Mouse (Mus musculus) liver, embryonic 15.5 days (tissue): Measurements from ENCODE around the gene Scamp5. TPM values are rescaled to one million over a fixed set of nuclear protein-coding genes. Genes with fewer than 3 reads are reported as not detected.

Experiments used
- ATAC-seq: fragments of 200-750 bp; cut with Nextera tagmentation; 2 replicates; pipeline ENCODE4 v1.8.0; 2017; ENCODE audit warnings: moderate number of reproducible peaks, mild to moderate bottlenecking, moderate library complexity; ENCODE audit not compliant: insufficient read depth
- H3K27ac ChIP-seq: fragments of 300-500 bp; sonication (generic); replicated peaks from 2 replicates; pipeline ENCODE4 v1.5.1; 2015; ENCODE audit warnings: mild to moderate bottlenecking, inconsistent platforms
- H3K27me3 ChIP-seq: fragments of 300-500 bp; sonication (generic); 2 replicates; pipeline ENCODE4 v1.6.1; 2015; ENCODE audit warnings: mild to moderate bottlenecking, inconsistent platforms
- H3K36me3 ChIP-seq: fragments of 300-500 bp; sonication (generic); replicated peaks from 2 replicates; pipeline ENCODE4 v1.6.1; 2015; ENCODE audit warnings: moderate library complexity, mild to moderate bottlenecking, inconsistent platforms
- H3K4me1 ChIP-seq: fragments of 300-500 bp; sonication (generic); replicated peaks from 2 replicates; pipeline ENCODE4 v1.6.1; 2015; ENCODE audit warnings: inconsistent platforms
- H3K4me2 ChIP-seq: fragments of 300-500 bp; sonication (generic); 2 replicates; pipeline ENCODE4 v1.6.1; 2015; ENCODE audit warnings: moderate library complexity, mild to moderate bottlenecking, inconsistent platforms
- H3K4me3 ChIP-seq: fragments of 300-500 bp; sonication (generic); replicated peaks from 2 replicates; pipeline ENCODE4 v1.5.1; 2015; ENCODE audit warnings: mild to moderate bottlenecking, inconsistent platforms
- H3K9ac ChIP-seq: fragments of 300-500 bp; sonication (generic); 2 replicates; pipeline ENCODE4 v1.6.1; 2015; ENCODE audit warnings: moderate library complexity, mild to moderate bottlenecking, inconsistent platforms
- H3K9me3 ChIP-seq: fragments of 300-500 bp; sonication (generic); replicated peaks from 2 replicates; pipeline ENCODE4 v1.6.1; 2016; ENCODE audit warnings: inconsistent platforms
- WGBS: fragments of 180-500 bp; shearing (Covaris S2); methylation state at CpG from one replicate; pipeline ENCODE4 v1.1.7; 2015; ENCODE audit warnings: mixed read lengths; ENCODE audit not compliant: insufficient replicate concordance; 5-methylcytosine and 5-hydroxymethylcytosine counted together
- polyA plus RNA-seq: library from polyadenylated mRNA; unstranded; fragments of >200 nt; fragmentation: Nextera tagmentation; extraction: Ambion mirVana; gene quantifications from 2 replicates; pipeline ENCODE4 v1.2.1, GENCODE M21; 2015

The Scamp5 gene
- polyA plus RNA-seq, 1 experiment from 2014 or later = 8.1 TPM

- Histone ChIP-seq H3K27ac (no peak overlapping the region), H3K9ac (no peak overlapping the region), H3K4me3 (no peak overlapping the region), H3K27me3 (no peaks in the 10 kb centered on the region), H3K36me3 (0 out of 2 replicates have a peak, but pooled peaks cover 5% of the 10 kb centered on the region), H3K4me2 (no peak overlapping the region), H3K4me1 (no peaks in the 10 kb centered on the region), H3K9me3 (no peaks in the 10 kb centered on the region)
- 56% methylated on average over 8 of the region's 8 CpGs for WGBS
- ATAC-seq = no peak
These were observed 15.0 kb downstream of the Scamp5 start for GRCm38 (mm10) chr9:57452624-57453462.

DNA sequence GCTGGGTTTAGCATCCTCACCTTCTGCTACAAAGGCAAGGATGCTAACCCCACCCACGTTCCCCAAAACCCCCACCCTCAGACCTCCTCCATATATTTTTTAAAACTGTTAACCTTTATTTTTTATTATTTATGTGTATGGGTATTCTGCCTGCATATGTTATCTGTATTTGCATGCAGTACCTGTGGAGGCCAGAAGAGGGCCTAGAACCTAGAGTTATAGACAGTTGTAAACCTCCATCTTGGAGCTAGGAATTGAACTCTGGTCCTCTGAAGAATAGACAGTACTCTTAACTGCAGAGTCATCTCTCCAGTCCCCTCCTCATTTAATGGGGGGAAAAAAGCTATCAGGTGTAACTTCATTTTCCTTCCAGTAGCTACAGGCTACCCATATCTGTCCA lies 18.1 kb downstream of the Scamp5 start:
- no peak overlapping the region for H3K4me3 ChIP-seq
- H3K9ac ChIP-seq = no peak overlapping the region
- no peaks in the 10 kb centered on the region for H3K9me3 ChIP-seq
- WGBS = 15% methylated on average over 1 of the region's 1 CpGs
- no peak overlapping the region for H3K27ac ChIP-seq
- H3K4me2 ChIP-seq = no peak overlapping the region
- H3K4me1 ChIP-seq = no peaks in the 10 kb centered on the region
- no peaks in the 10 kb centered on the region for H3K27me3 ChIP-seq
- 0 out of 2 replicates have a peak, but pooled peaks cover 5% of the 10 kb centered on the region for H3K36me3 ChIP-seq
- no peak for ATAC-seq

DNA sequence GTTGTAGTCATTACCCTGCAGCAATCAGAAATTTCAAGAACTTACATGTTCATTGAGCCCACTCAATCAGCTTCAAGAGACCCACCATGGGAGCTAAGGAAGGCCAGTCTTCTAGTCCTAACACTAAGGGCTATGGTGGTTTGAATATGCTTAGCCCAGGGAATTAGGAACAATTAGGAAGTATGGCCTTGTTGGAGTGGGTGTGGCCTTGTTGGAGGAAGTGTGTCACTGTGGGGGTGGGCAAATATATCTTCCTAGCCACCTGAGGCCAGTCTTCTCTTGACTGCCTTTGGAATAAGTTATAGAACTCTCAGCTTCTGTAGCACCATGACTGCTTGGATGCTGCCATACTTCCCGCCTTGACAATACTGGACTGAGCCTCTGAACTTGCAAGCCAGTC lies 27.2 kb downstream of the Scamp5 start:
- no peak for ATAC-seq

GRCm38 (mm10) chr9:57439522-57440295 lies 28.2 kb downstream of the Scamp5 start, which contains the start of gene Ppcdc:
Gene Ppcdc (minus strand): TSS chr9:57440124.
- peak; percentile 92 for ATAC-seq
- H3K9ac ChIP-seq = peak within 1 kb of the TSS; percentile 65
- H3K4me1 ChIP-seq = peaks cover 36% of the 10 kb centered on the region
- H3K9me3 ChIP-seq = no peaks in the 10 kb centered on the region
- peak within 1 kb of the TSS; percentile 84 for H3K4me2 ChIP-seq
- H3K4me3 ChIP-seq = peak within 1 kb of the TSS; percentile 67
- H3K27ac ChIP-seq = peak within 1 kb of the TSS; percentile 76
- H3K36me3 ChIP-seq = peaks cover 4% of the 10 kb centered on the region; the same call in 1 of the 2 replicates
- WGBS = 3% methylated on average over 32 of the region's 32 CpGs
- H3K27me3 ChIP-seq = no peaks in the 10 kb centered on the region

More for the DNA sequence above, 27.2 kb downstream of the Scamp5 start:
- Histone ChIP-seq H3K4me2 (peak overlapping the region; percentile 84), H3K36me3 (peaks cover 4% of the 10 kb centered on the region; the same call in 1 of the 2 replicates), H3K4me1 (peaks cover 31% of the 10 kb centered on the region), H3K9ac (no peak overlapping the region), H3K9me3 (no peaks in the 10 kb centered on the region), H3K27ac (no peak overlapping the region), H3K27me3 (no peaks in the 10 kb centered on the region), H3K4me3 (no peak overlapping the region)
- 81% methylated on average over 1 of the region's 1 CpGs for WGBS

- ATAC-seq = no peak
- H3K27ac ChIP-seq = peak overlapping the region; percentile 76; the same call in 1 of the 2 replicates
- peaks cover 42% of the 10 kb centered on the region for H3K4me1 ChIP-seq
- H3K4me2 ChIP-seq = peak overlapping the region; percentile 84
- no peaks in the 10 kb centered on the region for H3K9me3 ChIP-seq
- H3K36me3 ChIP-seq = peaks cover 4% of the 10 kb centered on the region; the same call in 1 of the 2 replicates
- H3K27me3 ChIP-seq = no peaks in the 10 kb centered on the region
- H3K9ac ChIP-seq = peak overlapping the region; percentile 65
- peak overlapping the region; percentile 67 for H3K4me3 ChIP-seq
- 32% methylated on average over 7 of the region's 7 CpGs for WGBS
These were observed 28.8 kb downstream of the Scamp5 start for GRCm38 (mm10) chr9:57439083-57439482.

DNA sequence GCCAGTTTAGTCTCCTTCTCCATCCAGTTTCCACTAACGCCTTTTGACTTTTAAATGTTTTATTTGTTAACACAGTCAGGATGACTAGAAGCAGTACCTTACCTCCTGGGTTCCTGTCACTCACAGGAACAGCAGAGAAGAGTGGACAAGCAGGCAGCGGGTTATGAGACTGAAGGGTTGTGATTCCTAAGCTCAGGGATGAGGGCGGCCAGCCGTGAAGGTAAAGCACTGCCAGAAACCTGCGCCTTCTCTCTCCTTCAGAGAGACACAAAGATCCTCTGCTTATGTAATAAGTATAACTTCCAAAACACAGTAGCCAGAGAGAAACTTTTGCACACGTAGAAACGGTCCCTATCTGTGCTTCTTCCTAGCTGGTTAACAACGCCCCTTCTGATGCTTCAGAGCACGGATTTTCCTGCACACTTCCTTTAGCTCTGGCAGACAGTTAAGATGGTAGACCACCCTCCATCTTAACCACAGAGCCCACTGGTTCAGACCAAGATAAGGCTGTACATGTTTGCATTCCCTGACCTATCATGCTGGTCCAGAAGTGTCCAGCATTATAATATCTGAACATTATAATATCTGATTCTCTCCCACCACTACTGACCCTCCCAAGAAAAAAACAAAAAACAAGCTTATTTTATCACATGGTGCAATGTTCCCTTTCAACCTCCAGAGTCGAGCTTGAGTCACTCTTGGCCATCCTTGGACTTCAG lies 29.8 kb downstream of the Scamp5 start:
- no peak overlapping the region for H3K4me3 ChIP-seq
- no peaks in the 10 kb centered on the region for H3K27me3 ChIP-seq
- H3K9me3 ChIP-seq = no peaks in the 10 kb centered on the region
- H3K4me1 ChIP-seq = peaks cover 53% of the 10 kb centered on the region
- no peak overlapping the region for H3K4me2 ChIP-seq
- ATAC-seq = no peak
- no peak overlapping the region; the same call in 1 of the 2 replicates for H3K27ac ChIP-seq
- H3K9ac ChIP-seq = no peak overlapping the region
- 48% methylated on average over 10 of the region's 10 CpGs for WGBS
- H3K36me3 ChIP-seq = peaks cover 4% of the 10 kb centered on the region; the same call in 1 of the 2 replicates

DNA sequence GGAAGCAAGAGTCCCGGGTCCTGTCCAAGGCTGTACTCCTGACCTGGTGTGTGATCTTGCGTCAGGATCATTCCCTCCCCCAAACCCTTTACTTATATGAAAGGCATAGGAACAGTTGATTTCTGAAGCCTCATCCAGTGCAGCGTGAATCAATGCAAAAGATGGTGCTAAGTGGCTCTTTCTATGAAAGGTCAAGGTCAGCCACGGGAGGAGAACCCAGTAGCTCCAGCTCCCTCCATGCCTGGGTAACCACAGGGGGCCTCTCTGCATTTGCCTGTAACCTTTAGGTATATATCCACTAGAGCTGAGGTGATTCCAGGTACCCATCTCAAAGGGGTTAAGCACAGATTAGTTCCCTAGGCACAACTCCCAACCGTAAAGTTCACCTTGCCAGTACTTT lies 31.7 kb downstream of the Scamp5 start:
- 68% methylated on average over 5 of the region's 5 CpGs for WGBS
- no peaks in the 10 kb centered on the region for H3K9me3 ChIP-seq
- peaks cover 58% of the 10 kb centered on the region for H3K4me1 ChIP-seq

GRCm38 (mm10) chr9:57434405-57435165 lies 33.3 kb downstream of the Scamp5 start:
- WGBS = 30% methylated on average over 11 of the region's 11 CpGs
- no peak overlapping the region; the same call in 1 of the 2 replicates for H3K9ac ChIP-seq
- no peak for ATAC-seq

More for the DNA sequence above, 31.7 kb downstream of the Scamp5 start:
- H3K27ac ChIP-seq = no peak overlapping the region
- H3K9ac ChIP-seq = no peak overlapping the region
- no peak overlapping the region for H3K4me3 ChIP-seq
- no peaks in the 10 kb centered on the region for H3K27me3 ChIP-seq
- H3K4me2 ChIP-seq = no peak overlapping the region
- 0 out of 2 replicates have a peak, but pooled peaks cover 4% of the 10 kb centered on the region for H3K36me3 ChIP-seq
- no peak for ATAC-seq

GRCm38 (mm10) chr9:57433097-57434032 lies 34.5 kb downstream of the Scamp5 start:
- Histone ChIP-seq H3K9ac (no peak overlapping the region), H3K4me1 (peaks cover 38% of the 10 kb centered on the region), H3K27ac (peak overlapping the region; percentile 53; the same call in 1 of the 2 replicates), H3K9me3 (no peaks in the 10 kb centered on the region), H3K4me3 (no peak overlapping the region), H3K27me3 (no peaks in the 10 kb centered on the region), H3K4me2 (no peak overlapping the region), H3K36me3 (0 out of 2 replicates have a peak, but pooled peaks cover 4% of the 10 kb centered on the region)
- ATAC-seq = peak; percentile 35; the same call in 1 of the 2 replicates
- 12% methylated on average over 11 of the region's 11 CpGs for WGBS

More at GRCm38 (mm10) chr9:57434405-57435165, 33.3 kb downstream of the Scamp5 start:
- Histone ChIP-seq H3K4me1 (peaks cover 49% of the 10 kb centered on the region), H3K9me3 (no peaks in the 10 kb centered on the region), H3K27me3 (no peaks in the 10 kb centered on the region), H3K4me2 (no peak overlapping the region), H3K27ac (no peak overlapping the region), H3K36me3 (0 out of 2 replicates have a peak, but pooled peaks cover 4% of the 10 kb centered on the region), H3K4me3 (no peak overlapping the region)
